Mouse (Mus musculus): ENCODE data around the gene Olfr221.

Olfr221 gene

DNA sequence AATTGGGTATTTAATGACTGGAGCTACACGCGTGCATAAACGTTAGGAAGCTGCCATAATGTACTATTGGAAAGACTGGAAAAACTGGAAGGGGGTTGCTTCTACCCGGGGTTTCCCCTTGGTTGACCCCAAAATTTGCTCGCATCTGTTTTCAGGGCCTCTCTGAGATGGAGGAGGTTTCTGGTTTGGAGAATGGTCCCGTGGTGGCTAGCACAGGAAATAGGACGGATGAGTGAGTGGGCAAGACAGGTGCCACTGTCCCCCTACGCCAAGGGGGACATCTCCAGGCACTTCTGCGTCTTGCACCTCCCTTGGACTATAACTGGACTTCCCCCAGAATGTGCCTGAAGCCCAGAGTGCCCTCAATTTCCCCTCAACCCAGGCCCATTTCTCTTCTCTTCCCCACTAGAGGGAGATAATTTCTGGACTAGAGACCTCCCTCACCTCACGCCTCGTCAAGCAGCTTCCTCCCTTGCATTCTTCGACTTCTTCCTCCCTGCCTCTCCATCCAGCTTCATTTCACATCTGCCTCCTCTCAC, 23.1 kb downstream of the Olfr221 start:
- DNase-seq = no peak

DNA sequence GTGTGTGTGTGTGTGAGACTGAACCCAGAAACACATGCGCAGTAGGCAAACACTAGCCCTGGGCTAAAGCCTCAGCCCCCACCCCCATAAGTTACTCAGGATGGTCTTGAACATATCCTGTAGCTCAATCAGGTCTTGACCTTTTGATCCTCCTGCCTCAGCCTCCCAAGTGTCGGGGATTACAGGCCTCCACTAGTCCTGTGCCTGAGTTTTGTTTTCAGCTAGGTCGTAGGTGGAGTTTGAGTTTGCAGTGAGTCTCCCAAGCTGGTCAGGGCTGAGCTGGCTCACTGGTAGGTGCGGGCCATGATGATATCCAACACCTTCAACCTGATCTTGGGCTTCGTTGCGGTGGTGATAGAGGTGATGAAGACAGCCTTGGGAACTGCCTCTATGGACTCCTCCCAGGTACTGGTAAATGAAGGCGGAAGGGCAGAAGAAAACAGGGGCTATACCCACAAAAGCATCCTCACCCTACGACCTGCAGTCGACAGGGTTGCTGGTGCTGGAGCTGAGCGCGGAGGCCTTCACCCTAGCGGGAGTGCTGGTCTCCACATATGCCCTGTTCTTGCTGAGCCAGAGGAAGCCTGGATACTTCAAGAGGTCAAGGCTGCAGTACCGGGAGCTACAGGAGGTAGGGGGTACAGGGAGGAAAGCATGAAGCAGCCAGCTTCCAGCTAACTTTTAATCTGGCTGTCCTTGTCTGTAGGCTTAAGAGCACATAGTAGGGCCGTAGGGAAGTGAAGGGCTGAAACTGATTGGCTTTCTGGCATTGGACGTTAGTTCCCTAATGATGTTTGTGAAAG, 23.8 kb downstream of the Olfr221 start:
- DNase-seq = no peak

DNA sequence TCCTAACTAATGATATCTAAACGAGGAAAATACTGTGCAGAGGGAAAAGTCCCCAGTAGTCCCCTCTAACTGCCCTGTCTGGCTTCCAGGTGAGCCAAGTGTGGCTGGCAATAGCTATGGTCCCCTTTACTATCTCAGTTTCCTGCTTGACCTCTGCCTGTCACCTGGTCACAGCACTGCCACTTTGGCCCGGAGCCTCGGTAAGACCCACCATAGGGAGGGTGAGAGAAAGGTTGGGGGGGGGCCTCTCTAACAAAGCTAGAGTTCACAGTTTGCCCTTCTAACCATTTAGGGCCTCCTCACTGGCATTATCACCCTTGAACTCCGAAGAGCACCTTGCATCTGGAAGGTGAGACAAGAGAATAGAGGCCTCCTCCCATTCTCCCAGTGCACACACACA, 24.6 kb downstream of the Olfr221 start:
- no peak for DNase-seq

DNA sequence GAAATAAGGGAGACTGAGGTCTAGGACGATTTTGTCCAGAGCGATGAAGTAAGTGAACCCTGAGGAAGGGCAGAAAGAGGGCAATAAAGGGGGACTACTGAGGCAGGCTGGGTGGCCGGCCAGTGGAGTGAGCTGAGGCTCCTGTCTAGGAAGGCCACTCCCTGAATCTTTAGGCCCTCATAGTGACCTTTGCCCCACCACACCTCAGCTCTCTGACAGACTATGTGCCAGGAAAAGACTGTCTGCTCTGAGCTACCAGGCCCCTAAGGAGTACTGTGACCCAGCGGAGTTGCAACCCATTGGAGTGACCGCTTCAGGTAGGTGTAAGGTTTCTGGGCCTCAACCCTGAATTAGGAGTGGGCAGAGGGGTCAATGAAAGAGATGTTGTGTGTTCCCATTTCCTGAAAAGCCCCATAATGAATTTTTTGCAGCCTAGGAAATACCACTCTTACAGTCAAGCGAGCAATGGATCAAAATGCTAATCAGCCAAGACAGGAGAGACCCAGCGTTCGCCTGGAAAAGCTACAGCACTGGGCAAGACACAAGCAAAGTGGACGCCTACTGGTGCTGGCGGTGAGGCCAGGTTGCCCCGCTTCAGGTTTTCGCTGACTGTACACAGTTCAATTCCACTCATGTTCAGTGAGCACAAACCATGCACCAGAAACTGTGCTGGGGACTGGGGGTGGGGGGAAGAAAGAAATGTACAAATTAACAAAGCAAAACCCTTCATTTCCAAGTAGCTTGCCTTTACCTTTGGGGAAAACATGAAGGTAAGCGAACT, 25.4 kb downstream of the Olfr221 start:
- DNase-seq = no peak

DNA sequence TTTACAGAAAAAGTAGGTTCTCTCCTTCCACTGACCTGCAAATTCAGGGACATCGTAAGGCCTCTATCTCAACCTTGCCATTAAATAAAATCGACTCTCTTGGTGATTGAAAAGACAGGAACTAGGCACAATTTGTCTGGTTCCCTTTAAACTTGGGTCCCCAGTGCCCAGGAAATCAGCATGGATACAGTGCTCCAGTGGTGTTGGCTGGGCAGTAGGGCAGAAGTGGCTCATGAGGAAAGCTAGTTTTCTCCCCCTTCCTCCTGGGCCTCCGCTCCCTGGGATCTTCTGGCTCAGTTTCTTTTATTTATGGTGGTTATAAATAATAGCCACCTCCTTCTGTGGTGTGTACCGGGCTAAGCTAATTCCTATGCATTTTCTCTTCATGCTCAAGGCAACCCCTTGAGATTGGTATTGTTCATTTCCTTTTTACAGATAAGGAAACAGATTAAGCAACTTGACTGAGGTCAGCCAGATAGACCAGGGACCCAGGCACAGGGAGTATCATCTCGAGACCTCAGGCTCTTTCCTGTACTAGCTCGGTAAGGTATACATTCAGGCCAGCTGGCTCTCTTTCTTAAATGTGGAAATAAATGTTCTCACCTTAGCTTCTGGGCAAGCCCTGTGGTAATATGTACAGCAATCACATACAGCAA, 26.7 kb downstream of the Olfr221 start, which contains the start of gene Tmem253:
Gene Tmem253 (plus strand): TSS at position 214 of the 656 bp plus-strand sequence.
- DNase-seq = no peak

DNA sequence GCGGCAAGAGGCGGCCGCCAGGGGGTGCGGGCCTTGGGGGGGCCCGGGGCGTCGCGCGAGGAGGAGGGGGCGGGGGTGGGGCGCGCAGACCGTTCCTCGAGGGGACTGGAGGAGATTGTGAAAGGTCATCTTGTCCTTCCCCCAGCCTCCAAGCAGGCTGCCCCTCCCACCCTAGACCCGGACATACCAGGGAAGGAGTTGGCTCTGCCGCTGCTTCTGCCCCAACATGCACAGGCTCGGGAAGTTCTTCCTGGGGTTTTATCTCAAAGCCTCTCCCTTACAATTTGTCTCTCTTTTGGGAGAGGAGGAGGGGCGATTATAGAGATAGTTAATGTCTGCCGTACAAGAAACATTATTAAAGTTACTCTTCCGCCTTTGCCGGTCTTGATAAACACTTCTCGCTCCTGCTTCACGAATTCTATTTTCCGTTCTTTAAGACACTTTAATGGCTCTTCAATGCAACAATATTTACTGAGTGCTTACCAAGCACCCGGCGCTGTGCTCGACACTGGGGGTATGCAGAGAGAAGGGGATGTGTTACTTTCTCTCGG, 27.4 kb downstream of the Olfr221 start:
- DNase-seq = peak; percentile 55 to 66

DNA sequence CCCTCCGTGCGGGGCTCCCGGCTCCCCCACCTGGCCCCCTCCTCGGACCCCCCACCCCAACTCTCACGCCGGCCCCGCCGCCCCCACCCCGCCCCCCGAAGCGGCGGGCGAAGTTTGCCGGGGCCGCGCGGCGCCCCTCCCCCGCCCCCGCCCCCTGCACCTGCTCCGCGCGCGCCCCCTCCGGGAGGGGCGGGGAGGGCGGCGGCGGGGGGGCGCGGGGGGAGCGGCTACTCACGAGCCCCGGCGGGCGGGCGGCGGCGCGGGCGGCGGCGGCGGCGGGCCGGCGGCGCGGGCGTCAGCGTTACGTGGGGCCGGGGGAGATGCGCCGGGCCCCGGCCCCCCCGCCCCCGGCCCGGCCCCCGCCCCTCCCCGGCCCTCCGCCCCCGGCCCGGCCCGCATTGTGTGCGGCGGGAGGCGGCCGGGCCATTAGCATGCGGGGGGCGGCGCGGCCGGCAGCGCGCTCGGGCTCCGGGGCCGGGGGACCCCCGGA, 27.9 kb downstream of the Olfr221 start:
- DNase-seq = no peak

DNA sequence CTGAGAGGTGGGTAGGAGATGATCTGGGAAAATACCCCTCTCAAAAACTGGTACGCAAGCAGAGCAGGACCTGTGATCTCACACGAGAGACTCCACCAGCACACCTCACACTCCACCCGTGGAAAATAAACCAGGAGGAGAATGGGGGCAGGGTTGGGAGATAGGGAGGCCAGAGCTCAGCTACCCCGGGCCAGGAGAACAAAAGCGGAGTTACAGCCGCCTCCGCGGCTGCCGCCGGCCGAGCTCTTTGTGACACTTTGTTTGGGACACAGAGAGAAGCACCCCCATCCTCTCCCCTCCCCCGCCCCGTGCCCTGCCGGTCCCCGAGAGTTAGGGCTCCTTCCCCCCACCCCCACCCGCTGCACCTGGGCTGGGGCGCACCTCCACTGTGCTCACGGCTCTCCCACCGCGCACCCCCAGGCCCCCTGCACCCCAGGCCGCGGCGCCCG, 28.5 kb downstream of the Olfr221 start:
- peak in 1 of 2 experiments; percentile 48 for DNase-seq

DNA sequence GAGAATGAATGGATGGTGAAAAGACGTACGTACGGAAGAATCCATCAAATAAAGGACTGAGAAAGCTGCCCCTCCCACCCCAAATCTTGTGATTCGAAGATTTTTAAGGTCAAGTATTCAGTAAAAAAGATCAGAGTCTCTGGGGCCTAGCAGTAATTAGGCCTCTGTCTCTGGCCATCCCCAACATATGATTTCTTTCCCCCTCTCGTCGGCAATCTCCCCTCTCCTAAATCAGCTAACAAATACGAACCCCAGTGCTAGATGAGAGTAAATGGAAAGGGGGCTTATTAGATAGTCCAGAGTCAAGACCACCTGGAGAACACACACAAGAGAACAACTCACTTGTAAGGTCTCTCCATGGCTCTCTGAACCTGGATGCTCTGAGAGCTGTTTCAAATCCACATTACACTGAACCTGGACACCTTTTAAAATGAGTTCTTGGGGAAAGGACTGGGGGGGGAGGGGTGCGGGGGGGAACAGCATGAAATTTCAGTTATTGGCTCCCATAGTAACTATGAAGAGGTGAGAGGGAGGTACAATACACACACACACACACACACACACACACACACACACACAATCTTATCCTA, 29.1 kb downstream of the Olfr221 start:
- no peak for DNase-seq

DNA sequence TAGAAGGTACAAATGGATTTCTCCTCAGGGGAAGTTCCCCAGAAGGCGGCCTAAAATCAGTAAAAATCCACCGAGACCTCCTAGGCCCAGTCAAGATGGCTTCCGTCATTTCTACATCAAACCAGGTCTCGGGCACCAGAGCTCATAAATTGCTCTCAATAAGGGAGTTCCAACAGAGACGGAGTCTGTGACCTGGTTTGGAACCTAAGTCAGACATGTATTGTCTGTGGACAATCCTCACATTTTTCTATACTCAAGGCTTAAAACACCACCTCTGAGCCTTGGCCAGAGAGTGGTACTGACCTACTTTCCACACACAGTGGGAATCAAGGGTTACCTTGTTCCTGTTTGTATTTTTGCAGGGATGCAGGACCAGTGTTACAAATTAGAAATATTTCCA, 29.7 kb downstream of the Olfr221 start:
- no peak for DNase-seq

DNA sequence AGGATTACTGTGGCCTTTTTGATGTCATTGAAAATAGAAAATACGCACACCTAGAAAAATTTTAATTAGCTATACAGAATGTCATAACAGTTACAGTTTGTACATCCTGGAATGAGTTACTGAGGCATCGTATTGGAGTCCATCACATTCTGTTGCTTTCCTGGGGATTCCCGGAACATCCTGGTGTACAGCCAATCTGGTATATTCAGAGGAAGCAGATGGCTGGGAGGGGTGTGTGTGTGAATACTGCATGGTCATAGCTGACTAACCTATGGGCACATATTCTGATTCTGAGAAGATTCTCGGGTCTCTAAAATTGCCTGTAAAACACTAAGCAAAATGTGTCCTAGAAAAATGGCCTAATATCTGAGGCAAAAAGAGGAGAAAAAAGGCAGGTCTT, 30.2 kb downstream of the Olfr221 start:
- no peak for DNase-seq

DNA sequence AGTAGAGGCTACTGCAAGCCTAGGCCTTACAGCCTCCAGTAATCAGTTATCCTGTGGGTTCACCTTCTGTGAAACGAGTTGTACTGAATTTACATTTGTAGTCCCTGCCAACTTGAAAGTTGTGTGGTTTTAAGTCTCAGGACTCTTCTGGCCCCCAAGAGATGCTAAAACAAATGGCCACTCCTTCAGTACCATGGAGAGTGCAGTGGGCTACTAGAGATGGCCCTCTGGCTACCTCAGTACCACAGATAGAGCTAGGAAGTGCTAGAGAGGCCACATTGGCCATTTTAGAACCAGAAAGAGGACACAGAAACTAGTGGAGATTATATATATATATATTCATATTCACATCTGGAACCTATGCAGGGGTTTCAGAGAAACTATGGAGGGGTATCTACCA, 30.6 kb downstream of the Olfr221 start:
- no peak for DNase-seq

DNA sequence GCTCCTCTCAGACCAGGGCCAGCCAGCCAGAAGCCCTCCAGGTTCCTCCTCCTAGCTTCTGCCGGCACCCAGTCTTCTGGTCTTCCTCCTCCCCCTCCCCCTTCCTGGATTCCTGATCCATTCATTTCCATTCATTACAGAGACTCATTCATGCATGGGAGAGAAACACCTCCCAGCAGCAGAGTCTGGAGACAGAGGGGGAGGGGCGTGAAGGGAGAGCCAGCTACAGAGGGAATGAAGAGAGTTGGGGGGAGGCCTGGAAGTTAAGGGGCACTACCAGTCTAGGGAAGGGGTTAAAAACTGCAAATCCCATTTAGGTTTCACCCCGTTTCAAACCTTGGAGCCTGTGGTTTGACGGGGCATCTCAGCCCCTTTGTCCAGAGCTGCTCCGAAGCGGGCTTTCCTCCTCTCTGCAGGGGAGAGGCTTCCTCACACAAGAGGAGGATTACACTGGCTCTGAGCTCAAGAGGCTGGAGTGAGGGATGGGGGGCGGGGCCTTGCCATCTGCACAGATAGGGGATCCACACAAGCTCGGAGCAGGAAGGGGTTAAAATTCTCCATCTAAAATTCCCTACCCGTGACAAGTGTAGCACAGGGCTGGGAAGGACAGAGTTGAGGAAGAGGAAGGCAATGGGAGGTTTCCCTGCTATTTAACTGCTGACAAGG, 31.7 kb downstream of the Olfr221 start:
- DNase-seq = no peak

DNA sequence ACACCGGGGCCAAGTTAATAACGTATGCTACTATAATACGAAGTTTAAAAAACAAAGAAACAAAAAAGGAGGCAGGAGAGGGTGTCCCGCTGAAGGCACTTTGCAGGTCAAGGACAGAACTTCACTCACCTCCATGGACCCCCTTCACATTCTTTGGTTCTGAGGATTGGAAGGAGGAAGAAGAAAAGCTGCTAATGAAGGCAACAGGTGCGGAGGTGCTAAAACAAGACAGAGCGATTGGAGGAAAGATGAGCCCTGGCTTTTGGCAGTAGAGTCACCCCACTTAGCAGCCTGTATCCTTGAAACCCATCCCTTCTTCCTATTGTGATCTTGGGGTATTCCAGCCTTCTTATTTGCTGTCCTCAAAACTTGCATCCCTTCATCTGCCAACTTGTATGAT, 32.4 kb downstream of the Olfr221 start:
- no peak for DNase-seq

DNA sequence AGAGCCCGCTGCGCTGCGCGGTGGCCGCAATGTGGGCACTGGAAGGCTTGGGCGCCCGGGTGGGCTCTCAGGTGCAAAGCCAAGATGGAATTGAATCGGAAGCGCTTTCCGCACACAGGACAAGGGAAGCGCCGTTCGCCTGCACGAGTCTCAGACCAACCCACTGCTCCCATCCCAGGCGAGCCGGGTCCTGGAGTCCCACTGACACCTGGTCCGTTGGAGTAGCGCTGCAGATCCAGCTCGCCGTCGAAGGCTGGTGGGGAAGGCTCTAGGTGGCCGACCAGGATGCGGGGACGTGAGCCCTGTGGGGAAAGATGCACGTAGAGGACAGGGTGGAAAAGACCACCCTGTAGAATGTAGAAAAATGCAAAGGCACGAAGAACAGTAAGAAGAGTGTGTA, 32.9 kb downstream of the Olfr221 start:
- no peak for DNase-seq

DNA sequence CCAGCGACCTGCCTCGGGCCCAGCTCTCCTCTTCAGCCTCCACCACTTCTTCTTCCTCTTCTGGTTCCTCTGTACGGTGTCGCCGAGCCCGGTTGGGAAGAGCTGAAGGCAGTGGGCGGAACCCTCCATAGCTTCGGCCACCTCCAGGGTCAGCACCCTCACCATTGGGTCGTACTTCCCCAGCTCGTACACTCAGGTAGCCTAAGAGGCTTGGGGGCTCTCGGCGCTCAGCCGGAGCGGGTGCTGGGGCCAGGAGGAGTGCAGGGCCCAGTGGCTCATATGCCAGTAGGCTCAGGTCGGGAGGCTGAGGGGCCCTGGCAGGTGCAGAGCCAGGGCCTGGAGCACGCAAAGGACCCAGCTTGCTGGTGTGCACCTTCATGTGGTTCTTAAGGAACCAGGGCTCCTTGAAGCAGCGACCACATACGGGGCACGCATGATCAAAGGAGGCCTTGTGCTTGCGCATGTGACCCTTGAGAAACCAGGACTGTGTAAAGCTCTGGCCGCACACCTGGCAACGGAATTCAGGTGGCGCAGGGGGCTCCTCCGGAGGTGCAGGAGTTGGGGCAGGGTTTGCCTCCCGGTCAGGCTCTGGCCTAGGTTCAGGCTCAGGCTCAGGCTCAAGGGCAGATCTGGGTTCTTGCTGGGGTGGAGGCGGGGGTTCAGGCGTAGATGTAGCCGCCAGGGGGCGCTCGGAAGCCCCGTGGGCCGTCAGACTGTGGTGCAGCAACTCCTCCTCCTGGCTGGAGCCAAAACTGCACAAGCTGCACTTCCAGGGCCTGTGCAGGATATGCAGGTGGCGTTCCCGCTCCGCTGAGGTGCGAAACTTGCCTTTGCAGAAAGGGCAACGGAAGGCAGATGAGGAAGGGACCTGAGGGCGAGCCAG, 33.7 kb downstream of the Olfr221 start:
- peak; percentile 83 to 88 for DNase-seq

DNA sequence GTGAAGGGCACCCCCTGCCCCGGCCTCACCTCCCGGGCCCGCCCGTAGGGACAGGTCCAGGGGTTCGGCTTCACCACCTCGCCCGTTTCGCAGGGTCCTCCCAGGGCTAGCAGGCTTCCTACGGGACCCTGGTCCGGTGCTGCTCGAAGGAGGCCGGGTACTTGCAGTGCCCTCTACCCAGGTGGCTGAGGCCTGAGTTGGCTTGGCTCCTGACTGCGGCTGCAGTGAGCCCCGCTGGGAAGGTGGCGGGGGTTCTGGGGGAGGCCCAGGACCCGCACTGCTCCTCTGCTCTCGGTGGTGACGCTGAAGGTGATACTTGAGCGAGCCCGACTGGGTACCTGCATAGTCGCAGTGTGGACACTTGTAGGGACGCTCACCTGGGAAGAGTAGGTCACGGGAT, 35.5 kb downstream of the Olfr221 start:
- no peak for DNase-seq

DNA sequence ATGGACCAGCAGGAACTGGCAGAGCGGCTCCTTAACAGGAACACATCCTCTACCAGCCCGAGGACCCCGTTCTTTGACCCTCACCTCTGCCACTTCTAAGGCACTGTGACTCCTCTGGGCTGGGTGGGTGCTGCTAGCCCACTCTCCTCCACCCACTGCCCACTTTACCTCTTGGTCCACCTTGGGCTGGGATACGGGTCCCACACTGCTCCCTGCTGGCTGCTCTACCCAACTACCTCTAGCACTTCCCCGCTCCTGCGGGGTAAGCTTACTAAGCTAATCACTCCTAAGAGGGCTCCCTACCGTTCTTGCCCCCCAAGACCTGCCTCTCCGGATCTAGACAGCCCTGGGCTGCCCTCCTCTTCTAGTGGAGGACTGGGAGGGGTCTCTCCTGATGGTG, 36.0 kb downstream of the Olfr221 start:
- DNase-seq = no peak

DNA sequence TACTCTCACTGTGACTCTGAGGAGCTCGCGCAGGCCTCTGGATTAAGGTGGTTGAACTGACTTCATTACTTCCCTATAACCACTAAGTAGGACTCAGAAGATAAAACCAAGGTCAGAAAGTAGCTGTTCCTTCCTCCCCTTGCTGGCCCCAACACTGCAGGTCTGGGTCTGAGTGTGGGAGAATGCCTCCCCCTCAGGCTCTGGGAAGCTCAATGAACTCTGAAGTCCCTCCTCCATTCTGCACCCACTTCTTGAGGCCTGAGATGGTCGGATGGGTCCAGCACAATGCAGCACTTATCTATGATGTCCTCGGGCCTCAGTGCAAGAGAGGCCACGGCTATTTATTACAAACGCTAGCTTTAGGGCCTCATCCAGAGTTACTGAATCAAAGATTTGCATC, 36.6 kb downstream of the Olfr221 start:
- no peak for DNase-seq

DNA sequence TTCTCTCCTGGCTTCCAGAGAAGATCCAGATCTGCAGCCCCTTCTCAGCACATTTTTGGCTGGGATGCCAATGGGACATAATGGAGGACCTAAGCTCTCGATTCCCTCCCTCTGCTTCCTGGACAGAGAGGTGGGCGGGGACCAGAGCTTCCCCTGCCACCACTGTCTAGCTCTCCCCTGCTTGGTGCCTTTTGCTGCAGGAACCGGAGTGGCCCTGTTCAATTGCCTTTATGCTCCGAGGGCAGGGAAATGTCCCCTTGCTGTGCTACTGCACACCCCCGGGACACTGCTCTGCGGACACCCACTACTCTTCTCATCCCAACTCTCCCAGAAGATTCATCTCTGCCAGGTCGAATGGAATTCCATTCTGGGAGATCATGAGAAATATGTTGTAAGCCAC, 37.1 kb downstream of the Olfr221 start:
- no peak for DNase-seq

DNA sequence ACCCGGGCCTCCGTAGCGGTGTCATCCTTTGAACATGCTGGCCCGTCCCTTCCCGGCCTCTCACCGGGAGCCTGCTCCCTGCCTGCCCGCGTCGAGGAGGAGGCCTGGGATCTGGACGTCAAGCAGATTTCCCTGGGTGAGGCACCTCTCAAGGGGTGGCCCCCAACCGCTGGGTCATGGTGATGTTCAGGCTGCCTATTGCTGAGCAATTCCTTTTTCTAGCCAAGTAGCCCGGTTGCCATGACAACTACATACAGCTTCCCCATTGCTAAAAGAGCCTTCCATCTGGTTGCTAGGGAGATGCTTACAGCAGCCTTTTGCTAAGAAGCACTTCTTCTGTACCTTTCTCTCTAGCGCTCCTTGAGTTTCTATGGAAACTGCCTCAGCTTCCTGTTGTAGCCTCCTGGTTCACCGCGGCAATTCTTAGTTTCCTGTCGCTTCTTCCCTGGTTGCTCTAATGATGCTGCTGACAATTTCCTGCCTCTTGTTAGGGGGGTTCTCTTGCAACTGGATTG, 38.2 kb downstream of the Olfr221 start:
- no peak for DNase-seq

Data from lung, adult 18-20 months (tissue).